Mouse (Mus musculus): ENCODE data around the gene Vmn1r86. TPM values are rescaled to one million over a fixed set of nuclear protein-coding genes. Genes with fewer than 3 reads are reported as not detected.
A peak's percentile ranks its signal among the peaks of the same experiment; 100 is the strongest.

The Vmn1r86 gene
- total RNA-seq, 2 experiments from 2014 or later = not detected

- no peak for TF ChIP-seq CTCF (conservative IDR thresholded peaks at IDR 0.05)
- no peak for DNase-seq (ENCODE audit: low spot score in 2 of 2)
- Histone ChIP-seq H3K4me3 (peak overlapping the region; percentile 84), H3K27ac (peak overlapping the region; percentile 99; the same call in 1 of the 2 replicates)
Measured at GRCm38 (mm10) chr7:13053501-13053900, 66.2 kb downstream of the Vmn1r86 start.

GRCm38 (mm10) chr7:13053001-13053400 lies 66.7 kb downstream of the Vmn1r86 start:
- peak in 1 of 2 experiments; percentile 9 for DNase-seq (ENCODE audit: low spot score in 2 of 2)
- Histone ChIP-seq H3K4me3 (no peak overlapping the region), H3K27ac (no peak overlapping the region)
- no peak for TF ChIP-seq CTCF (conservative IDR thresholded peaks at IDR 0.05)

Other genes starting within 250 kb of the Vmn1r86 start
- 1 to 10 TPM; 6.7 to 6.8 TPM for gene Zfp128, start 238.7 kb downstream of the Vmn1r86 start, total RNA-seq (2021)
- 10 to 100 TPM; 13.9 to 17.7 TPM for gene Zscan22, start 222.1 kb downstream of the Vmn1r86 start, total RNA-seq (2021)
- gene Rps5, start 197.6 kb downstream of the Vmn1r86 start, total RNA-seq (2021) = 100 to 1,000 TPM; 401 to 427 TPM
- 1 to 10 TPM in 1 of 2 experiments, under 1 TPM in 1; 0.64 to 1.2 TPM for gene Rnf225, start 192.5 kb downstream of the Vmn1r86 start, total RNA-seq (2021)
- gene Zfp324, start 154.1 kb downstream of the Vmn1r86 start, total RNA-seq (2021) = 10 to 100 TPM; 11.0 to 11.4 TPM
- 10 to 100 TPM in 1 of 2 experiments, 1 to 10 TPM in 1; 8.7 to 11.5 TPM for gene Zfp446, start 142.1 kb downstream of the Vmn1r86 start, total RNA-seq (2021)
- under 1 TPM; 0.15 to 0.22 TPM for gene Slc27a5, start 121.7 kb downstream of the Vmn1r86 start, total RNA-seq (2021)
- 100 to 1,000 TPM; 238 to 253 TPM for gene Trim28, start 120.8 kb downstream of the Vmn1r86 start, total RNA-seq (2021)
- 10 to 100 TPM; 32.9 to 34.8 TPM for gene Zbtb45, start 109.9 kb downstream of the Vmn1r86 start, total RNA-seq (2021)
- gene Chmp2a, start 85.1 kb downstream of the Vmn1r86 start, total RNA-seq (2021) = 100 to 1,000 TPM; 133 to 141 TPM
- 100 to 1,000 TPM; 190 to 199 TPM for gene Ube2m, start 81.6 kb downstream of the Vmn1r86 start, total RNA-seq (2021)
- 10 to 100 TPM; 15.7 to 17.8 TPM for gene Mzf1, start 65.2 kb downstream of the Vmn1r86 start, total RNA-seq (2021)
- gene Vmn1r85, start 24.7 kb downstream of the Vmn1r86 start, total RNA-seq (2021) = not detected
- gene Vmn1r87, start 20.2 kb upstream of the Vmn1r86 start, total RNA-seq (2021) = not detected
- gene Vmn1r88, start 39.7 kb upstream of the Vmn1r86 start, total RNA-seq (2021) = under 1 TPM; 0.15 to 0.17 TPM
- not detected for gene Vmn1r89, start 93.1 kb upstream of the Vmn1r86 start, total RNA-seq (2021)
- 1 to 10 TPM; 6.3 to 9.1 TPM for gene Lig1, start 157.4 kb upstream of the Vmn1r86 start, total RNA-seq (2021)
- gene Zswim9, start 158.8 kb upstream of the Vmn1r86 start, total RNA-seq (2021) = 10 to 100 TPM; 16.4 to 16.7 TPM
- under 1 TPM in 1 of 2 experiments, not detected in 1; 0.44 TPM for gene Pla2g4c, start 204.7 kb upstream of the Vmn1r86 start, total RNA-seq (2021)

All from layer of hippocampus, adult 2 months (tissue).